Mouse (Mus musculus): ENCODE data around the gene Dmrtc1b. TPM values are rescaled to one million over a fixed set of nuclear protein-coding genes. Genes with fewer than 3 reads are reported as not detected.
"Not testable (repeated sequence)": the region's sequence is repeated elsewhere in the genome, so short reads cannot be mapped to it uniquely, and the experiment has no call there.

Dmrtc1b gene
- total RNA-seq (2021), result not detected
- long read RNA-seq, result 0 reads

DNA sequence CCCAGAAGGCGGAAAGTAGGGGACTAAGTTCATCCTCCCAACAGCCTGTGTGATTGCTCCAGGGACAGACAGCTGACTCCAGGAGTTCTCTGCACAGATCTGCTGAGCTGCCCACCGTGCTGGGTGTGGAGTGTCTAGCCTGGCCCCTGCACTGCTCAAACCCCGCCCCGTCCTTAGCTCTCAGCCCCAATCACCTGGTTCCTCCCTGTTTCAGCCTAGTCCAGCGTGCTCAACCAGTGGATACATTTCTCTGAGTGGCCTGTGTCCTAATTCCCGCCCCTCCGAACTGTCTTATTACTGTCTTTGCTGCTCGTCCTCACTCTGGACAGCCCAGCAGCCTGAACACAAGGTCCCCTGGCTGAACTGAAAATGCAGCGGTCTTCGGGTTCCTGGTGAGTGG, at the start of gene Dmrtc1b, which contains the start of gene Gm9112:
Gene Dmrtc1b, plus strand, starts transcription at position 331 of the 400 bp plus-strand sequence.
Gene Gm9112, minus strand, starts transcription at position 101 of the 400 bp plus-strand sequence.
- DNase-seq (ENCODE audit: low spot score in 2 of 2), result not testable (repeated sequence)

- peak in 1 of 2 experiments; percentile 47 for DNase-seq (ENCODE audit: low spot score in 2 of 2)
Measured at GRCm38 (mm10) chrX:102660712-102661111, 47.0 kb upstream of the Dmrtc1b start.

DNA sequence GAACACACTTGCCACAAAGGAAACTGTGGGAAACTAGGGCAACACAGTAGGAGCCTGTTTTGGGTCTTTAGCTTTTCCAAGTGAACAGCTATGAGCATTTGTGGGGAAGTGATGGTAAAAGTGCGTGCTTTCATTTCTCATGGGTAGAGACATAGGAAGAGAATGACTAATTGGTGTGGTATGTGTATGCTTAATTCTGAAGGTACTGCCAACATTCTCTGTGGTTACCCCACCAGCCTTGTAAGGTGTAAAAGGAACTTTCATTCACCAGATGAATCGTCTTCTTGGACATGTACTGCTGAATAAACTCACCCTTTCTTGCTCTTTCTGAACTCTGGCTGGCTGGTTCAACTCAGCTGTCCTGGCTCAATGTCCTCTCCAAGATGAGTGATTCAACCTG, 41.0 kb upstream of the Dmrtc1b start:
- no peak for DNase-seq (ENCODE audit: low spot score in 2 of 2)

GRCm38 (mm10) chrX:102684706-102685105, 23.0 kb upstream of the Dmrtc1b start:
- not testable (repeated sequence) for DNase-seq (ENCODE audit: low spot score in 2 of 2)

- DNase-seq (ENCODE audit: low spot score in 2 of 2), result not testable (repeated sequence)
Measured at GRCm38 (mm10) chrX:102686872-102687271, 20.8 kb upstream of the Dmrtc1b start, which contains the start of gene Gm3880. Gm3880 (minus strand) TSS chrX:102686972.

DNA sequence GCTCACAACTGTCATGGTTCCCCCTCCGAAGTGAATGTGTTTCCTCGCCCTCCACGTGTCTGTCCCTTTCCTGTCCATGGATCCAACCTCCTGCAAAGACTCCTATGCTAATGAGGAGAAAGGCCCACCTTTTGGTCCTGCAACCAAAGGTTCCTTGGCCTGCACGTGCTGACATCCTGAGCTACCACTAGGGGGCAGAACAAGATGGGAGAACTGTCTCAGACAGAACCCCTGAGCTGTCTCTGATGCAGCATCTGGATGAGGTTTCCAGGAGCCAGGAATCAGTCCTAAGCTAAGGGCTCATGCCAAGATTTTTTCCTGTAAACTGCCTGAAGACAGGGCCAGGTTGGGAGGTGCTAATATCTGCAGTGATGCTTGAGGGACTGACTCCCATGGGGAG, 18.4 kb upstream of the Dmrtc1b start:
- peak; percentile 14 to 21 for DNase-seq (ENCODE audit: low spot score in 2 of 2)

GRCm38 (mm10) chrX:102700636-102701035, 7.0 kb upstream of the Dmrtc1b start:
- not testable (repeated sequence) for DNase-seq (ENCODE audit: low spot score in 2 of 2)

DNA sequence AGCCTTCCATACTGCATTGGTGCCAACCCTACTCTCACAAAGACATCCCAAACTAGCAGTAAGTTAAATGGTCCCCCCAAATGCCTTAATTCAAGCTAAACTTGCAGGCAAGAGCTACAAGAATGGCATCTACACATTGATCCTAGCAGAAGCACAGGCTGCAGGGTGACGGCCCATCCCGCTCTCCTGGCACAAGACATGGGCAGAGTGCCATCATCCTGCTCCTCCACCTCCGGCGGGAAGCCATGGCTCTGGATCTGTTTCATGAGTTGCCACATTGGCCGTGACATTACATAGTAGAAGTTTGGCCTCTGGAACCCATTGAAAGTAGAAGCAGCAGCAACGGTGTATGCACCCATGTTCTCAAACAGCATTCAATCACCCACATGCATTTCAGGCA, 16.6 kb downstream of the Dmrtc1b start:
- not testable (repeated sequence) for DNase-seq (ENCODE audit: low spot score in 2 of 2)

Other genes starting within 250 kb of the Dmrtc1b start
- 10 to 100 TPM; 19.6 to 22.1 TPM for gene Hdac8, start 202.5 kb upstream of the Dmrtc1b start, total RNA-seq (2021)
- 10 to 100 TPM; 22.3 to 24.3 TPM for gene Phka1, start 63.6 kb upstream of the Dmrtc1b start, total RNA-seq (2021)
- not detected for gene Gm3880, start 20.9 kb upstream of the Dmrtc1b start, total RNA-seq (2021)
- gene Gm9112, start 230 bp upstream of the Dmrtc1b start, total RNA-seq (2021), result not detected
- gene Dmrtc1c1, start 95.1 kb downstream of the Dmrtc1b start, total RNA-seq (2021), result not detected
- not detected for gene Dmrtc1c2, start 146.8 kb downstream of the Dmrtc1b start, total RNA-seq (2021)
- gene 1700031F05Rik, start 160.1 kb downstream of the Dmrtc1b start, total RNA-seq (2021), result not detected
- gene Dmrtc1a, start 200.8 kb downstream of the Dmrtc1b start, total RNA-seq (2021), result 1 to 10 TPM; 5.7 to 7.0 TPM
- gene 1700011M02Rik, start 201.0 kb downstream of the Dmrtc1b start, total RNA-seq (2021), result not detected
- not detected for gene 1700018G05Rik, start 220.5 kb downstream of the Dmrtc1b start, total RNA-seq (2021)

All from layer of hippocampus, adult 18-20 months (tissue).